Mouse (Mus musculus): Measurements from ENCODE around the gene Aig1.

The Aig1 gene

GRCm38 (mm10) chr10:13690773-13691172 lies 178.0 kb downstream of the Aig1 start:
- DNase-seq, result no peak

GRCm38 (mm10) chr10:13689841-13690590 lies 178.8 kb downstream of the Aig1 start:
- no peak for DNase-seq

- DNase-seq, result no peak
These were observed 180.2 kb downstream of the Aig1 start for GRCm38 (mm10) chr10:13688386-13689120.

GRCm38 (mm10) chr10:13687182-13687810 lies 181.5 kb downstream of the Aig1 start:
- no peak for DNase-seq

- DNase-seq, result no peak
These were observed 182.7 kb downstream of the Aig1 start for GRCm38 (mm10) chr10:13686127-13686526.

DNA sequence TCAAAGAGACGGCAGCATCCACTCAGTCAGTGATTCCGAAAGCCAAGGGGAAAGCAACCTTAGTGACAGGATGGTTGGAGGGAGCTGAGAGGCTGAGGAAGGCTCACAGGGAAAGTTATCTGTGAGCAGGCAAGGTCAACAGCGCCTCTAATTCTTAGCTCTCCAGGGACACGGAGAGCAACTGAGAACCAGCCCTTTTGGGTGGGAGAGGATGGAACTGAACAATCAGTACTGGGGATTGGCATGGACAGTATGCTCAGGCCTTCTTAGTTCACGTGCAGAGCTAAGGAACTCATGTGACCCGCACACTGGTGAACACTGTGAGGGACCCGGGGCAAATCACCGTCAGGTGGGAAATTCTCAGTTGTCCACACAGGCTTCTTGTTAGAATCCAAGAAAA lies 183.4 kb downstream of the Aig1 start:
- no peak for DNase-seq

DNA sequence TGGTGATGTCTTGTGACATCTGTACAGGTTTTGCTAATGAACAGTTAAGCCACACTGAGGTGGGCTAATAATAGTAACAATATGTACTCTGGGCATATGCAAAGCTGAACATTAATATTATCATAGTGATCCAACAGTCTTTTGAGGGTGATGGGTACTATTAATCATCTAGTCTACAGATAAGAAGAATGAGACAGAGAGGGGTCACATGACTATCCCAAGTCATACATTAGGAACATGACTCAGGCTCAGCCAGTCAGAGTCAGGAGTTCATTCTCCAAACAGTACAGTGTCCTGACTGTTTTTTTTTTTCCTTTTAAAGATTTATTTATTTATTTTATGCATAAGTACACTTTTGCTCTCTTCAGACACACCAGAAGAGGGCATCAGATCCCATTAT lies 184.3 kb downstream of the Aig1 start:
- DNase-seq, result no peak

DNA sequence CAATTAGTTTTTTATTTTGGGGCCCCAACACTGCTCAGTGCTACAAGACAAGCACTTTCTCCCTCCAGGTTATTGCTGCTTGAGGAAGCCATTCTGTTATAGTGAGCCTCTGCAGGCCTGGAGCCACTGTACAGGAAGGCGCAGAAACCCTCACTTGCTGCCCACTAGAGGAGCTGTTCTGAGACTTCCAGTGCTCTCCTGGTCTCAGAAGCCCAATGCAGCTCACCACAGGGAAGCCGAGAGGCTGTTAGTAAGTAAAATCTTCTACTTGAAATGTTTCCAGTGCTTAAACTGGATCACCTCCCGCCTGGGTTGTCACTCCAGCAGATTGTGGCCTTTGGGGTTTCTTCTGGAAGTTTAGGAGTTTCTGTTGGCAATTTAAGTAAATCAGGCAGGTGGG lies 186.2 kb downstream of the Aig1 start:
- peak; percentile 43 to 45 for DNase-seq

DNA sequence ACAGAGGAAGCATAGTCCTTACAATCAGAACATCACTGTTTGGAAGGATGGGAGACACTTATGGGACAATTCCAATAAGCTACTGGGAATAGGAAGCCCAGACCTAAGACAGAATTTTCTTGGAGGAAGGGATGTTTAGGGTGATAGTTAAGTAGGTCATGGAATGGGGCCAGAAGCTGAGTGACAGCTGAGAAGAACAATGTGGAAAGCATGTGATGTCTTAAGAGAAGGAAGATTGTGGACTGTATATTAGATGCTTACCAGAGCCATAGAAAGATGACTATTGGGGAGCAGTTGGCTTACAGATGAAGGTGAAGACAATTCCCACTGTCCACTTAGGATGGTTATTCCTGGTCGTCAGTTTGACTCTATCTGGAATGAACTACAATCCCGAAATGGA lies 191.3 kb downstream of the Aig1 start:
- no peak for DNase-seq

DNA sequence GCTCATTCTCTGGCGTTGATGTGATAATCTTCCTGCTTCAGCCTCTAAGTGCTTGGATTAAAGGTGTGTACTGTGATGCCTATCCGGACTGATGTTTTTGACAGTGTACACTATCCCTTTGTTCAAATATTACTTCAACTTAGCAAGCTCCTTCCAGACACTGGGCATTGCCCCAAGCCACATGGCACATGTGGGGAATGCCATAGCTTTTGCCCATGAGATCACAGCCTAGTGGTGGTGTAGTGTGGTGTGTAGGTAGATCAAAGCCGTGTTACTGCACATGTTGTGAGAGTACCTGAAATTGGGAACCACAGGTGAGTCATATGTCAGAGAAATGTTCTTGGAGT lies 193.8 kb downstream of the Aig1 start:
- no peak for DNase-seq

GRCm38 (mm10) chr10:13674304-13675032 lies 194.3 kb downstream of the Aig1 start:
- DNase-seq, result no peak

DNA sequence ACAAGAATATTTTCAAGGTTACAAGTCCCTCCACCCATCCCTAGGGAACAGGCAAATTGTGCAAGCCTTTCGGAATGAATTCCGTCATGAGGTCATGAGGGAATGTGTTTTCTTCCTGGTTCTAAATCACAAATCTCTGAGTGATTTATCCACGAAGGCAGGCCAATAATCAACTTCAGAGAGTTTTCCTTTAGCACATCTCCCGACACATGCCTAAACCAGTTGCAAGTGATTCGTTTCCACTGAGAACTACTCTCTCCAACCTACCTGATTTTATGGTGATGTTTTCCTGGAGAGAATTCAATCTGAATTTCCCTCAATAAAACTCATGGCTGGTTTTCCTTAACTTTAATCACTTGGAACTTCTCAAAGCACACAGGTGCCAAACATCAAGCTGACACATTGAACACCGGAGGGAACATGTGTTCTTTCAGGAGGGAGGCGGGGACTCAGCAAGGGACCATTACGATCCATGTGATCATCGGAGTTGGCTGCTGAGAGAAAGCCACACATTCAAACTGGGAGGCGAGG lies 201.5 kb downstream of the Aig1 start:
- no peak for DNase-seq

DNA sequence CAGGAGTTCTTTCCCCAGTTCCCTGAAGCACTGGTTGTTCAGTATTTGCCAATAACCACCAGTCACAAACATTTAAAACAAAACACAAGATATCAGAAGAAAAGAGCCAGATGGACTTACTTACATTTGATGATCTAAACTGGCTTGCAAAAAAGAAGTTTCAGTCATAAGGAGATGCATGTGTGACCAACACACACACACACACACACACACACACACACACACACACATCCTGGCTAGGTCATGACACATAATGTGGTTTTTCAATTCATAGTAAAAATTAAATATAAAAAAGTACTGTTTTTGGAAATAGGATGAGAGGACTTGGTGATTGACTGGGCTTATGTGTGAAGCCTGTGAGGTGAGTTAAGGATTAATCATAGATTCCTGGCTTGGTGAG lies 205.3 kb downstream of the Aig1 start:
- DNase-seq, result no peak

DNA sequence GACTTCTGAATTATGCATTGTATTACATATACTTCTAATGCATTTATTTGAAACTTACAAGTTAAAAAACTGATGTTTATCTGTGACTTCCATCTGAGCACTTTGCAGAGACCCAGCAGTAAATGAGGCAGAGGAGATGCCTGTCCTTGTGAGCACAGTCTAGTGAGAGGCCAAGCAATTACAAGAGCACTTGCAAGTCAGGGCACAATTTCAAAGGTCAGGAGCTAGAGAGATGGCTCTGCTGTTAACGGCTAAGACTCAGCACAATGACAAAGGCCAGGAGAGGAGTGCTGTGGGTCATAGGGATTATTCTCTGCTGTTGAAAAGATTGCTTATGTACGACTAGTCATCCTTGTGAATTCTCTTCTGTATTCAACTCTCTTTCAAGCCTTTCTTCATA lies 209.0 kb downstream of the Aig1 start:
- no peak for DNase-seq

DNA sequence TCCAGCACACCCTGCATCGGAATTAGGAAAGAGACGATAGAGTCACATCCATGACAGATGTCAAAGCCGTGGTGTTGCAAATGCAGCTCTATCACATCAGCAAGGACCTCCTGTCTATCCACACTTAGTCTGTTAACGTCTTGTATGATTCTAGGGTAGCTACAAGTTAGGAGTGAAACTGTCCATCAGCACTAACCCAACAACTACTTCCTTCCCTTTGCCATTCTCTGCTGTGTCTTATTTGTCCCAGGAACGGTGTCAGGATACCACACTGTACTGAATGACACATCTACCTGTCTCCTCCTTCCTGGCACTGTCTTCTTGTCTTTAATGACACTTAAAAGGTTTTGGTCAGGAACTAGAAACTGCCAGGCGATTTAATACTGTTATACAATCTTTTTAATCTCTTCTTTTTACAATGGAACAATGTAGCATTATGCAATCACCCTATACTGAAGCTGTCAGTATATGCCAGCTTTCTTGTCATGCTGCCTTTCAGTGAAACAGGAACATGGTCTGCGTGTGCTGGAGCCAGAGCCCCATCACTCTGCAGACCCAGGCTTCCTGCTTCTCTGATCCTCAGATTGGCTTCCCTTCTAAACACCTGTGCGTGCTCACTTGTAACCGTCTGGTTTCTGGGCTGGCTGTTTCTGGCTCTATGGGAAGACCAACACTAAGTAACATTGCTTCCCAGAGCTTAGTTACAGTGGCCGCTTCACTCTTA lies 214.9 kb downstream of the Aig1 start:
- DNase-seq, result no peak

DNA sequence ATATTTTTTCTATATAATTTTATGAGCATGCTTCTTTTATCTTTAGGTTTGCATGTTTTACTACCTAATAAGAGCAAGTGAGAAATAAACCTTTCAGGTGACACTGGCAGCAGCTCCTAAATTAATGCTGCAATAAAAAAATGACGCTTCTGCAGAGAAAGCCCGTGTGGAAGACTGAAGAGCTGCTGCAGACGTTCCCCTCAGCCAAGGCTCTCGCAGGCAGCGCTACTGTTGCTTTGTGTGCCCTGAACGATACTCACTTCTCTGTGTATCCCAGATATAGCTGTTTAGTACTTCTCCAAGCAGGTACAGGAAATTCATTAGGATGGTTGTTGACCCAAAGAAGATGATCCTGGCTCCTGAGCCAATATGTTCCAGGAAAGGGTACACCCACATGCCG lies 215.5 kb downstream of the Aig1 start:
- DNase-seq, result no peak

DNA sequence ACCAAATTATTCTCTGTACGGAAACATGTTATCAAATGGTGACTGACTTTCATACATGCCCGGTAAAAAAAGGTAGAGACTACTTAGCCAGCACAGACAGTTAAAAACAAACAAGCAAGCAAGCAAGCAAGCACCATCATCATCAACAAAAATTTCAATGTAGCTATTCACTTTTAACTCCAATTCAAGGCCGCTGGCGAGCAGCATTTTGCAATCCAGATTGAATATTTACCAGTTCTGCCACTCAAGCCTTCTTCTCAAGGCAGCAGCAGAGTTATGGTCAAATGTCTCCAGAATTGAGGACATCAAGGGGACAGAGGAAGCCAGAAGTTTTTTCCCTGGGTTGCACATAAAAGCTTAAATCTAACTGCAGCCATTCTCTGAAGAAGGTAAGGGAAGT lies 216.7 kb downstream of the Aig1 start:
- no peak for DNase-seq

- peak; percentile 37 to 48 for DNase-seq
These were observed 227.0 kb downstream of the Aig1 start for GRCm38 (mm10) chr10:13641750-13642149.

DNA sequence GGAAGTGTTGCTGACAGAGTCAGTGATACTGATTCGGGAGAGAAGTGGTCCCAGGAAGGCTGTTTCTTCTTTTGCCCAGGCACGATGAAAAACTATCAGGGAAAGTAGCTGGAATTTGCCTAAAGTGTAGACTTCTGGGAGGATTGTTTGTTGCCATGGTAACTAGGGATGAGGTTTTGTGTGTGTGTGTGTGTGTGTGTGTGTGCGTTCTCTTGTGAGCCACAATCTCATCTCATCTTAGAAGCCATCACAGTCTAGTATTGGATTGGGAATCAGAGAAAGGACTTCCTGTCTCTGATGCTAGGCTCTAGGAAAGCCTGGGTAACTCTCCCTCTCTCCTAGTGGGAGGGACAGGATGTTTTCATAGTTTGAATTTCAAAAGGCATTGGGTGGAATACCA lies 237.0 kb downstream of the Aig1 start:
- DNase-seq, result no peak

- DNase-seq, result no peak
These were observed 245.0 kb downstream of the Aig1 start for GRCm38 (mm10) chr10:13623735-13624134.

DNA sequence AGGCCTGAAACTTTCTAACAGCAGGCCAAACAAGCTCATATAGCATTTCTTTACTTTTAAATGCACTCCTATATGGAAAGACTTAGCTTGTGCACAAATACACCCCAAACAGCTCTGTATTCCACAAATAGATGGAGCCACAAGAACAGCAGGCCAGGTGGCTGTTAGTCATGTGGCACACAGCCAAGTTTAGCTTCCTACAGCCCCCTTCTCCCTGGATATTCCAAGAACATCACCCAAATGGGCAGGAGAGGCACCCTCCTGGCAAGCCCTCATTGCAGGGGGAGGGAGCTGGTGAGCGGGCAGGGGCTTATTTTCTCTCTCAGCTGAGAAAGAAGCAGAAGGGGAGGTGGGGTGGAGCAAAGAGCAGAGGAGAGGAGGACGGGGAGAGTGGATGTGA lies 267.9 kb downstream of the Aig1 start:
- DNase-seq, result no peak

DNA sequence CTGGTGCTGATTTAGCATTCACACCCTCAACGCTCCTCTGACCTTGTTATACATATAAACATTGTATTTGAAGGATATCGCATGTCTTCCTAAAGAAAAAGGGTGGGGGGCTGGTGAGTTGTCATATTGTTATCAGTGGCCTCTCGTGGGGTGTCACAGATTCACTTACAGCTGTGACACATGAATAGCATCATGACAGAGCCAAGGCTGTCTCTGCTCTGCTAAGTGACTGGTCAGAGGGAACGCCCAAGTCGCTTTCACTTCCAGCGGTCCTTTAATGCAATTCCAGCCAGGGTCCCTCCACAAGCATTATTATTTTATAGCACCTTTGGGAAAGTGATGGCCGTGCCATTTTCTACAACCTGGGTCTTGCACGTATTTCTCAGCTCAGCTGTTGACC lies 271.3 kb downstream of the Aig1 start:
- DNase-seq, result no peak

Measured in cerebellum, adult 18-20 months (tissue).